Mouse (Mus musculus): ENCODE data around the gene Ppm1l. TPM values are rescaled to one million over a fixed set of nuclear protein-coding genes. Genes with fewer than 3 reads are reported as not detected.

The Ppm1l gene
- total RNA-seq, 2 experiments from 2014 or later: 83.4 to 87.6 TPM

GRCm38 (mm10) chr3:69296270-69296669, 20.4 kb upstream of the Ppm1l start:
- no peak overlapping the region for H3K27ac ChIP-seq
- DNase-seq (ENCODE audit: extremely low spot score in 1 of 2, low spot score in 2 of 2): no peak
- H3K4me3 ChIP-seq: no peak overlapping the region
- intact Hi-C loops (cut with DNase I): no loop called here
- no peak for TF ChIP-seq CTCF (IDR thresholded peaks at IDR 0.05)

DNA sequence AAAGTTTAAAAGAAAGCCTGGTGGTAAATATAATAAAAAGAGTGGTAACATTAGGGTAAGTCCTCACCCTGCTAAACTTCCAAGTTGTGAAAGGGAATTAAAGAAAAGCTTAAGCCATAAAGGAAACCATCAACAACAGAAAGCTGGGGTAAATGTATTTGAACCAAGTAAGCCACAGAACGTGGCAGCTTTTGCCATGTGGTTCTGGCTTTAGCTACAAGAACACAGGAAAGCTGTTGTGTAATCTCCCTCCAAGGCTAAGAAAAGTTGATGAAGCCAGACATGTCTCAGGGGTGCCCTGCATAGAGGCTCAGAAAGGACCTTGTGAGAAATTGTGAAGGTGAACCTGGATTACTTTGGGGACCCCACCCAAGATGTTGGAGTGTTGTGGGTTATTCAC, 16.5 kb upstream of the Ppm1l start:
- no peak for TF ChIP-seq CTCF (IDR thresholded peaks at IDR 0.05)
- intact Hi-C loops (cut with DNase I): no loop called here
- Histone ChIP-seq H3K27ac (no peak overlapping the region), H3K4me3 (no peak overlapping the region)
- DNase-seq (ENCODE audit: extremely low spot score in 1 of 2, low spot score in 2 of 2): no peak

GRCm38 (mm10) chr3:69315810-69316390, 761 bp upstream of the Ppm1l start:
- peak overlapping the region; percentile 95 for H3K4me3 ChIP-seq
- intact Hi-C loops (cut with DNase I): loop anchor here (2.0 to 10.0 kb wide), 4 partner anchors 59 to 279 kb away; partner anchors contain the start of genes B3galnt1 and Kpna4
- H3K27ac ChIP-seq: peak overlapping the region; percentile 100
- DNase-seq (ENCODE audit: extremely low spot score in 1 of 2, low spot score in 2 of 2): no peak
- TF ChIP-seq CTCF (IDR thresholded peaks at IDR 0.05): no peak

DNA sequence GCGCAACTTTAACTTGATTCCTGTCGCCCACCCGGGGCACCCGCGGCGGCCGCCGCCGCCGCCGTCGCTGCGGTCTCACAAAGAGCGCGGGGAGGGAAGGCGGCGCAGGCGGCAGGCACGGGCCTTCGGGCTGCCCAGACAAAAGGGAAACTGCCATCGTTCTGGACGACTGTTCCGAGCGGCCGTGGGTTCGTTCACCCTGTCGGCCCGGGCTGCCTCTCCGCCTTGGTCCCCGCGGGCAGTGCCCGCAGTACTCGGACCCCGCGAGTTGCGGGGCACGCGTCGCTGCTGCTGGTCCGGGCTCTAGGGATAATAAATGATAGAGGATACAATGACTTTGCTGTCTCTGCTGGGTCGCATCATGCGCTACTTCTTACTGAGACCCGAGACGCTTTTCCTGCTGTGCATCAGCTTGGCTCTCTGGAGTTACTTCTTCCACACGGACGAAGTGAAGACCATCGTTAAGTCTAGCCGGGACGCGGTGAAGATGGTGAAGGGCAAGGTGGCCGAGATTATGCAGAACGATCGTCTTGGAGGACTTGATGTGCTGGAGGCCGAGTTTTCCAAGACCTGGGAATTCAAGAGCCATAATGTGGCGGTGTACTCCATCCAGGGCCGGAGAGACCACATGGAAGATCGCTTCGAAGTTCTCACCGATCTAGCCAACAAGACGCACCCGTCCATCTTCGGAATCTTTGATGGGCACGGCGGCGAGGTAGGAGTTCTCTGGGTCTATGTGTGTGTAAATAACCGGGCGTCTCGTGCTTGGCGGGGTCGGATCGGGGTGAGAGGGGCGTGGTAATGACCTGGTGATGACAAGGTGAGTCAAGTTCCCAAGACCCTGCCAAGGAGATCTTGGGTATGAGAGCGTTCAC, 827 bp downstream of the Ppm1l start:
- TF ChIP-seq CTCF (IDR thresholded peaks at IDR 0.05): no peak
- H3K27ac ChIP-seq: peak overlapping the region; percentile 73
- intact Hi-C loops (cut with DNase I): loop anchor here (1.0 to 10.0 kb wide), 5 partner anchors 61 to 277 kb away; partner anchors contain the start of genes B3galnt1 and Kpna4
- DNase-seq (ENCODE audit: extremely low spot score in 1 of 2, low spot score in 2 of 2): no peak
- peak overlapping the region; percentile 95 for H3K4me3 ChIP-seq

DNA sequence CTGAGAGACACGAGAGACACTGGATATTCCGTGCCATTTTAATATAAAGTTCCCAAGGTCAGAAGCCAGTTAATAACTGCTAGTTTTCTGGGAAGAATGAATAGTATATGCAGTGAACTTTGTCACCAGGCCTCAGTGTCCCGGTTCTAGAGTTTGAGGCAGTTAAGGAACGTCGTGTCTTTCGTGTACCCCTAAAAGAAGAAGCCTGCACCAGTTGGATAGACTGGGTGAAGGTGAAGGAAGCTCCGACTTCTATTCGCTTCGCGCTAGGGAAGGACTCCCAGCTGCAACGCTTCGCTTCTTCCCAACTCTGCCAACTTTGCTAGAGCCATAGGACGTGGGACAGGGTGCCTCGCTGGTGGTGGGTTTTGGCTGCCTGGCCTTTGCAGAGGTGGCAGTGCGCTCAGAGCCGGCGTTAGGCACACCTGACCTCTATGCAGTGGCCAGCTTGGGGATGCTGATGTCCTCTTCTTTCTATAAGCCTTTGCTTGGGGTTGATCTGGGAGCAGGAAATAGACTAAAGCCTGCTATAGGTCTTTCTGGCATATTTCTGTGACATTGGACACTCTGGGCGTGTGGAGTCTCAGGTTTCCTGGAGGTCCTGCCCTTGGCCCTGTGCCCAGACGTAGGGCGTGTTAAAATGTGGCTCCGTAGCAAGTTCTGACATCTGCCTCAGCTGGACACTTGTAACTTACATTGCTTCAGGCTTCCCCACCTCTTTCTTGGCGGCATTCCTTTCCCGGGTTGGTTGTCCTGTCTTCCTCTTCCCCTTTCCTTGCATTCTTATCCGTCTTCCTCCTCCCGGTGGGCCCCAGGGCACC, 1.7 kb downstream of the Ppm1l start:
- intact Hi-C loops (cut with DNase I): loop anchor here (1.0 to 10.0 kb wide), 3 partner anchors 164 to 276 kb away; partner anchors contain the start of gene B3galnt1
- Histone ChIP-seq H3K4me3 (peak overlapping the region; percentile 95), H3K27ac (no peak overlapping the region)
- no peak for TF ChIP-seq CTCF (IDR thresholded peaks at IDR 0.05)
- DNase-seq (ENCODE audit: extremely low spot score in 1 of 2, low spot score in 2 of 2): no peak

DNA sequence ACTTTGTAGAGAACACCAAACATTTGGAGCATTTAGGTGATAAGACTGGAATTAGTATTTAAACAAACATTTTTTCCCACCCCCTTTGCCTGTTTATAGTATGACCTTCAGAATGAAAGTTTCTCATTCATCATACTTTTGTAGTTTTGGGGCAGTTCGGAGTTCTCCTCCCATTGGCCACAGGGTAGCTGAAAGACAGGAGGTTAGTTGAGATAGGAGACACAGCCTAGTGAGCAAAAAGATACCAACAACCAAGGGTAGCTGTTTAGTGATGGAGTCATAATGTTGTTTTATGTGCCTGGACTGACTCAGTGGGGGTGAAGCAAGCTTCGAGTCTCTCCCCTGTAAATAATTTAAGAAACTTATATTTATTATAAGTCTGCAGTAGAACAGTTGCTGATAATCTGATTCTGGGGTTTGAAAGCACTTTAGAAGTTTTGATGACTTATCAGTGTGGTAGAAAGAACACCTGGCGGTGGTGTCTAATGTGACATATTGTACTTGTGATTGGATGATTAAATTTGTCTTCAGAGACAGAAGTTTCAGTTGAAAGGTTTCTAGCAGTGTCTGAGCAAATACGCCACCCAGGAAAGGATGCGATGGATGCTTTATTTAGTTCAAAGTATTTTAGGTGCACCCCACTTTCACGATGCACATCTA, 2.5 kb downstream of the Ppm1l start:
- no peak for TF ChIP-seq CTCF (IDR thresholded peaks at IDR 0.05)
- no peak for DNase-seq (ENCODE audit: extremely low spot score in 1 of 2, low spot score in 2 of 2)
- H3K4me3 ChIP-seq: peak overlapping the region; percentile 95
- intact Hi-C loops (cut with DNase I): loop anchor here (5.0 to 10.0 kb wide), 2 partner anchors 208 to 276 kb away; partner anchors contain the start of gene B3galnt1
- no peak overlapping the region for H3K27ac ChIP-seq

GRCm38 (mm10) chr3:69323982-69324381, 7.3 kb downstream of the Ppm1l start:
- no peak overlapping the region for H3K4me3 ChIP-seq
- DNase-seq (ENCODE audit: extremely low spot score in 1 of 2, low spot score in 2 of 2): no peak
- H3K27ac ChIP-seq: no peak overlapping the region
- no peak for TF ChIP-seq CTCF (IDR thresholded peaks at IDR 0.05)
- intact Hi-C loops (cut with DNase I): no loop called here

DNA sequence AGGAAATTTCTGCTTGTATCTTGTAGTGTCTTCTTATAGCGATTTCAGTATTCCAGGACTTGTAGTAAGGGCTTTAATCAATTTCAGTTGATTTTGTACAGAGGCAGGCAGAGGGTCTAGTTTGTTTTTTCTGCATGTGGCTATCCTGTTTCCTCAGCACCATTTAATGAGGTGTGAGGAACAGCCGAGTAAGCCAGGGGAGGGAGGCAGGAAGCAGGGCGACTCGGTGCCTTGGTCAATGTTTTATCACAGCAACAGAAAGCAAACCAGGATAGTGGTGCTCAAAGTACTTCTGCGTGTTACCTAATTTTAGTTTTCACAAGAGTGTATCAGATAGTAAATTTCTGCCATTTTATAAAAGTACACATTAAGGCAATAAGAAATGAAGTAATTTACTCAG, 13.2 kb downstream of the Ppm1l start:
- intact Hi-C loops (cut with DNase I): no loop called here
- Histone ChIP-seq H3K4me3 (no peak overlapping the region), H3K27ac (no peak overlapping the region)
- no peak for TF ChIP-seq CTCF (IDR thresholded peaks at IDR 0.05)
- DNase-seq (ENCODE audit: extremely low spot score in 1 of 2, low spot score in 2 of 2): no peak

DNA sequence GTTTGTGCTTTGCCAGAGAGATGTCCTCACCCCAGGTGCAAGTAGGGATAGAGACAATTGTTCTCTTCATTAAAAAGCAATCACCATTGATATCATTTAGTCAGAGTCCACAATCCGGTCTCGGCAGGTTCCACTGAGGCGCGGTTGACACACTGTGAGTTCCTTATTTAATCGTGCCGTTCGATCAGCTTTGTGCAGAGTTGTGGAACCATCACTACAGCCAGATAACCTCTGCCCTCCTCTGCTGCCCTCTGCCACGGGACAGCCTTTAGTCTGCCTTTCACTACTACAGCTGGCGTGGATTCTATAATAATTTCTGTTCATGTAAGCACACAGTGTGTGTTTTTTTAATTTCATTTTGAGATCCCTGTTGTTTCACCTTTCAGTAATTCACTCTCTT, 17.2 kb downstream of the Ppm1l start:
- Histone ChIP-seq H3K4me3 (no peak overlapping the region), H3K27ac (no peak overlapping the region)
- intact Hi-C loops (cut with DNase I): no loop called here
- no peak for DNase-seq (ENCODE audit: extremely low spot score in 1 of 2, low spot score in 2 of 2)
- no peak for TF ChIP-seq CTCF (IDR thresholded peaks at IDR 0.05)

DNA sequence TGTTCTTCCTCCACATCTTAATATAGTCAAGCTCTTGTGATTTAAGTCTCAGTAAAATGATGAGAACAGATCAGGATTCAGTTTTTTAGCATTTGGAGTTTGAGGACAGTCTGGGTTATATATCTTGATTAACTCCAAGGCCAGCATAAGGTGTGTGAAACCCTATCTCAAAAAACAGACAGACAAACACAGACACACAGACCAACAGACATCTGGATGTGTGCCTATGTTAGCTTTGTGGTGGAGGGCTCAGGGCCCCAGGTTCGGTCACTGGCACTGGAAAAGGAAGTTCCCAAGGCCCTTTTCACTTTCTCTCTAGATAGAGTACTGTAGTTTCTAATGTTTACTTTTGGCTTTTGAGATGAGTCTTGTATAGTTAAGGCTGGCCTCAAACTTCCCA, 23.8 kb downstream of the Ppm1l start:
- intact Hi-C loops (cut with DNase I): no loop called here

DNA sequence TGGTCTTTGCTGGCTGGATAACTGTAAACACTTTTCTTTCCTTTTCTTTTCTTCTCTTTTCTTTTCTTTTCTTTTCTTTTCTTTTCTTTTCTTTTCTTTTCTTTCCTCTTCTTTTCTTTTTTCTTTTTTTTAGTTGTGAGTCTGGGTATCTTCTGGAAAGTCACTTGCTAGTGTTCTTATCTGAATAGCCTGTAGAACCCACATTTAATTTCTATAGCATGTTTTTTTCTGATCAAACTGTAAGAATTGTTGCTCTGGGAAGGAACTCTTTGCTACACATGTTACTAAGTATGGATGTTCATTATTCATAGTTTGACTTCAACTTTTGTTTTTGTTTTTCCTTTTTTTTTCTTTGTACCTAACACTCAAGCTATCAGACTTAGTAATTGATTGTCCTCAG, 24.3 kb downstream of the Ppm1l start:
- no peak for DNase-seq (ENCODE audit: extremely low spot score in 1 of 2, low spot score in 2 of 2)
- intact Hi-C loops (cut with DNase I): no loop called here
- TF ChIP-seq CTCF (IDR thresholded peaks at IDR 0.05): no peak
- Histone ChIP-seq H3K27ac (no peak overlapping the region), H3K4me3 (no peak overlapping the region)

More for the DNA sequence above, 23.8 kb downstream of the Ppm1l start:
- H3K27ac ChIP-seq: no peak overlapping the region
- no peak for DNase-seq (ENCODE audit: extremely low spot score in 1 of 2, low spot score in 2 of 2)
- no peak for TF ChIP-seq CTCF (IDR thresholded peaks at IDR 0.05)
- H3K4me3 ChIP-seq: no peak overlapping the region
